In the genomic region with DNA sequence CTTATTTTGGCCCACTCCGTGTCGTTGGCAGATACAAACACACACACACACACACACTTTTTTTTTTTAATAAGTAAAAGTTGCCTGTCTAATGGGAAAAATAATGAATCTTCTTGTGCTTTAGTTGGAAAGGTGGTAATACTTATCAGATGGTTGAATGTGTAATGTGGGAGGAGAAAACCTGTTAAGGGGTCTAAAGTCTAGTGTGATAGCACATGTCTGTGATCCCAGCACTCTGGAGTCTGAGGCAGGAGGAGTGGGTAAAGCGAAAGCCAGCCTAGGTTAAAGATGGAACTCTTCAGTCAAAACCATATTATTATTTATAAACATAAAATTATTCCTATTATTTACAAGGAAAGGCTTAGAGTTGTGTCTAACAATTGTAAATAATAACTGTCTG, we compare ENCODE assay signal across 16 mouse cellular contexts.
"Had no signal": no experiment of that assay in that cellular context is flagged by ENCODE, and none has a peak within 500 bp of the region (broad histone marks: within the 10 kb centered on the region; RNA-seq: fewer than 3 reads in every experiment).

No protein-coding gene starts in this region.

- H3K27ac ChIP-seq: neural tube, embryonic 12.5 days; neural tube, embryonic 13.5 days; neural tube, embryonic 15.5 days; stomach, embryonic 15.5 days; stomach, postnatal 0 days had no signal

- H3K9me3 ChIP-seq: neural tube, embryonic 12.5 days; neural tube, embryonic 13.5 days; neural tube, embryonic 15.5 days; stomach, embryonic 15.5 days had no signal

- H3K4me2 ChIP-seq: neural tube, embryonic 12.5 days; neural tube, embryonic 13.5 days; neural tube, embryonic 15.5 days; stomach, embryonic 15.5 days had no signal

- H3K27me3 ChIP-seq: neural tube, embryonic 12.5 days; neural tube, embryonic 13.5 days; neural tube, embryonic 15.5 days; stomach, embryonic 15.5 days had no signal

- H3K4me3 ChIP-seq: neural tube, embryonic 12.5 days; neural tube, embryonic 13.5 days; neural tube, embryonic 15.5 days; stomach, embryonic 15.5 days had no signal

- H3K36me3 ChIP-seq: neural tube, embryonic 12.5 days; stomach, embryonic 15.5 days had no signal

- H3K9ac ChIP-seq: neural tube, embryonic 12.5 days; neural tube, embryonic 13.5 days; neural tube, embryonic 15.5 days; stomach, embryonic 15.5 days had no signal

- H3K4me1 ChIP-seq: neural tube, embryonic 12.5 days; stomach, embryonic 15.5 days had no signal

- DNase-seq: retina, postnatal 1 day; right cerebral cortex, adult 18-20 months; right cerebral cortex, postnatal 14 days; right cerebral cortex, postnatal 25 days; right cerebral cortex, postnatal 4 days; spleen, adult 18-20 months; thymus, adult 18-20 months; thymus, adult 2 months; thymus, postnatal 14 days; thymus, postnatal 36 days; thymus, postnatal 4 days had no signal
